Mouse (Mus musculus): Measurements from ENCODE around the gene AF067061. TPM values are rescaled to one million over a fixed set of nuclear protein-coding genes. Genes with fewer than 3 reads are reported as not detected.

AF067061 gene
- polyA plus RNA-seq, 1 experiment from 2014 or later, result not detected

Other genes with a start within 250 kb of the AF067061 start
- not detected in 2 replicates for gene Gm36079, start 236.1 kb upstream of the AF067061 start, polyA plus RNA-seq (2015; fragmentation: Nextera tagmentation; extraction: Ambion mirVana)
- gene Gm21188, start 210.9 kb upstream of the AF067061 start, polyA plus RNA-seq (2015; fragmentation: Nextera tagmentation; extraction: Ambion mirVana), result 0.68 and 0.69 TPM in 2 replicates
- not detected in 2 replicates for gene Gm20767, start 122.9 kb upstream of the AF067061 start, polyA plus RNA-seq (2015; fragmentation: Nextera tagmentation; extraction: Ambion mirVana)
- gene Gm21818, start 90.7 kb upstream of the AF067061 start, polyA plus RNA-seq (2015; fragmentation: Nextera tagmentation; extraction: Ambion mirVana), result not detected in 2 replicates
- gene Gm21762, start 47.2 kb upstream of the AF067061 start, polyA plus RNA-seq (2015; fragmentation: Nextera tagmentation; extraction: Ambion mirVana), result 0.35 and 0.39 TPM in 2 replicates
- not detected in 2 replicates for gene Gm21731, start 24.0 kb upstream of the AF067061 start, polyA plus RNA-seq (2015; fragmentation: Nextera tagmentation; extraction: Ambion mirVana)
- 21.9 and 23.9 TPM in 2 replicates for gene BC147527, start 37.3 kb downstream of the AF067061 start, polyA plus RNA-seq (2015; fragmentation: Nextera tagmentation; extraction: Ambion mirVana)
- gene Tcstv3, start 53.8 kb downstream of the AF067061 start, polyA plus RNA-seq (2015; fragmentation: Nextera tagmentation; extraction: Ambion mirVana), result not detected in 2 replicates

Measured in thymus, postnatal 0 days (tissue).